Mouse (Mus musculus): ENCODE measurements around the gene Ccdc82.

Gene Ccdc82

GRCm38 (mm10) chr9:13300041-13300441 is 53.3 kb downstream of the Ccdc82 start:
- no peak for DNase-seq

GRCm38 (mm10) chr9:13300891-13301782 is 54.4 kb downstream of the Ccdc82 start:
- DNase-seq = no peak

- no peak for DNase-seq
These were observed 55.5 kb downstream of the Ccdc82 start for GRCm38 (mm10) chr9:13302183-13302825.

GRCm38 (mm10) chr9:13303099-13303771 is 56.5 kb downstream of the Ccdc82 start:
- no peak for DNase-seq

GRCm38 (mm10) chr9:13303976-13304375 is 57.2 kb downstream of the Ccdc82 start:
- no peak for DNase-seq

- DNase-seq = no peak
These were observed 59.7 kb downstream of the Ccdc82 start for GRCm38 (mm10) chr9:13306471-13306870.

- no peak for DNase-seq
These were observed 60.5 kb downstream of the Ccdc82 start for GRCm38 (mm10) chr9:13307226-13307625.

- DNase-seq = no peak
These were observed 62.0 kb downstream of the Ccdc82 start for GRCm38 (mm10) chr9:13308718-13309117.

- no peak for DNase-seq
These were observed 63.1 kb downstream of the Ccdc82 start for GRCm38 (mm10) chr9:13309807-13310206.

- DNase-seq = no peak
These were observed 63.5 kb downstream of the Ccdc82 start for GRCm38 (mm10) chr9:13310236-13310635.

GRCm38 (mm10) chr9:13311094-13311493 is 64.3 kb downstream of the Ccdc82 start:
- no peak for DNase-seq

- no peak for DNase-seq
These were observed 67.2 kb downstream of the Ccdc82 start for GRCm38 (mm10) chr9:13313923-13314322.

- DNase-seq = no peak
These were observed 67.8 kb downstream of the Ccdc82 start for GRCm38 (mm10) chr9:13314577-13315004.

GRCm38 (mm10) chr9:13315393-13315792 is 68.6 kb downstream of the Ccdc82 start:
- DNase-seq = no peak

- no peak for DNase-seq
These were observed 72.8 kb downstream of the Ccdc82 start for GRCm38 (mm10) chr9:13319566-13319965.

- DNase-seq = no peak
These were observed 74.1 kb downstream of the Ccdc82 start for GRCm38 (mm10) chr9:13320800-13321364.

GRCm38 (mm10) chr9:13323074-13323473 is 76.3 kb downstream of the Ccdc82 start:
- DNase-seq = no peak

- DNase-seq = no peak
These were observed 76.9 kb downstream of the Ccdc82 start for GRCm38 (mm10) chr9:13323612-13324011.

Measured in kidney, adult 18-20 months (tissue).